Comparison of ENCODE assay signal across 23 mouse cellular contexts in genomic region chr2:27761996-27762340, GRCm38 (mm10).
DNase-seq lines count a peak whose midpoint lies in the region; ATAC-seq lines count a peak whose summit lies in the region.
"Had no signal": no experiment of that assay in that cellular context is flagged by ENCODE, and none has a peak within 500 bp of the region (broad histone marks: within the 10 kb centered on the region; RNA-seq: fewer than 3 reads in every experiment).

No protein-coding gene starts in this region.

- no peak for DNase-seq in heart, embryonic 10.5 days (ENCODE audit: low spot score)
- DNase-seq in heart, postnatal 10 days, result no peak
- DNase-seq in liver, embryonic 11.5 days (ENCODE audit: low spot score), result no peak
- DNase-seq in adrenal gland, adult (ENCODE audit: inconsistent age in 2 of 2, low spot score in 1 of 2), result no peak
- DNase-seq in cerebellum, postnatal 14 days, result no peak
- DNase-seq: adrenal gland, adult 2 months; gastrocnemius, postnatal 10 days; kidney, adult 9 months; lung, postnatal 36 days; right cerebral cortex, postnatal 25 days had no signal

- peaks cover 89% of the 10 kb centered on the region for H3K27me3 ChIP-seq in heart, embryonic 10.5 days (ENCODE audit: insufficient read depth, poor library complexity, severe bottlenecking)
- H3K27me3 ChIP-seq in liver, embryonic 12.5 days (replicated peaks), result 0 out of 2 replicates have a peak, but pooled peaks cover 6% of the 10 kb centered on the region
- H3K27me3 ChIP-seq in liver, embryonic 11.5 days (replicated peaks; ENCODE audit: control insufficient read depth, insufficient read depth, low read length), result no peaks in the 10 kb centered on the region
- no peaks in the 10 kb centered on the region for H3K27me3 ChIP-seq in embryonic facial prominence, embryonic 13.5 days
- H3K27me3 ChIP-seq: forebrain, embryonic 15.5 days; limb, embryonic 13.5 days; liver, embryonic 15.5 days; lung, embryonic 15.5 days had no signal

- H3K9me3 ChIP-seq in heart, embryonic 10.5 days, result no peaks in the 10 kb centered on the region
- H3K9me3 ChIP-seq in liver, embryonic 12.5 days (replicated peaks), result no peaks in the 10 kb centered on the region
- no peaks in the 10 kb centered on the region for H3K9me3 ChIP-seq in liver, embryonic 11.5 days (ENCODE audit: control insufficient read depth, low read length)
- no peaks in the 10 kb centered on the region for H3K9me3 ChIP-seq in embryonic facial prominence, embryonic 13.5 days
- H3K9me3 ChIP-seq: forebrain, embryonic 10.5 days; forebrain, embryonic 15.5 days; heart, embryonic 12.5 days; limb, embryonic 13.5 days; liver, embryonic 15.5 days; lung, embryonic 15.5 days had no signal

- H3K9ac ChIP-seq in liver, embryonic 12.5 days, result no peak overlapping the region
- H3K9ac ChIP-seq in liver, embryonic 11.5 days (ENCODE audit: low read depth, low read length), result no peak overlapping the region
- no peak overlapping the region for H3K9ac ChIP-seq in embryonic facial prominence, embryonic 13.5 days
- H3K9ac ChIP-seq: forebrain, embryonic 15.5 days; heart, embryonic 12.5 days; limb, embryonic 13.5 days; liver, embryonic 15.5 days; lung, embryonic 15.5 days had no signal

- 83% methylated on average over 9 of the region's 9 CpGs for WGBS in heart, embryonic 10.5 days
- WGBS in liver, embryonic 12.5 days (ENCODE audit: insufficient replicate concordance), result 71% methylated on average over 9 of the region's 9 CpGs
- 86% methylated on average over 9 of the region's 9 CpGs for WGBS in liver, embryonic 11.5 days
- WGBS in embryonic facial prominence, embryonic 13.5 days, result 82% methylated on average over 9 of the region's 9 CpGs

- no peak for ATAC-seq in liver, embryonic 12.5 days
- no peak for ATAC-seq in liver, embryonic 11.5 days (replicated peaks; ENCODE audit: low FRiP score)
- no peak for ATAC-seq in embryonic facial prominence, embryonic 13.5 days (ENCODE audit: insufficient number of reproducible peaks, insufficient read depth, low FRiP score, low TSS enrichment, low read depth)
- ATAC-seq: CD4-positive, CD25-positive, alpha-beta regulatory T cell, adult 4 months; forebrain, embryonic 15.5 days; intestine, postnatal 0 days; midbrain, embryonic 16.5 days had no signal

- intact Hi-C loops in heart, postnatal 10 days (cut with DNase I), result loop anchor here (1.0 kb wide), 1 partner anchor 82 kb away; no protein-coding TSS in a partner anchor

- peaks cover 53% of the 10 kb centered on the region for H3K4me1 ChIP-seq in heart, embryonic 10.5 days
- H3K4me1 ChIP-seq in liver, embryonic 12.5 days, result peaks cover 37% of the 10 kb centered on the region
- H3K4me1 ChIP-seq in liver, embryonic 11.5 days (replicated peaks; ENCODE audit: control insufficient read depth, insufficient read depth, low read length), result peaks cover 18% of the 10 kb centered on the region
- H3K4me1 ChIP-seq in embryonic facial prominence, embryonic 13.5 days, result peaks cover 76% of the 10 kb centered on the region

- 0 out of 2 replicates have a peak overlapping the region, but pooled peaks have one; percentile 7 for H3K27ac ChIP-seq in heart, embryonic 10.5 days
- 0 out of 2 replicates have a peak overlapping the region, but pooled peaks have one; percentile 5 for H3K27ac ChIP-seq in liver, embryonic 12.5 days
- H3K27ac ChIP-seq in liver, embryonic 11.5 days (ENCODE audit: low read depth, low read length), result no peak overlapping the region
- H3K27ac ChIP-seq in embryonic facial prominence, embryonic 13.5 days, result peak overlapping the region; percentile 39; the same call in 1 of the 2 replicates
- H3K27ac ChIP-seq: forebrain, embryonic 10.5 days; forebrain, embryonic 15.5 days; liver, embryonic 15.5 days; lung, embryonic 15.5 days; stomach, postnatal 0 days had no signal

- H3K4me3 ChIP-seq in heart, embryonic 10.5 days, result no peak overlapping the region
- no peak overlapping the region for H3K4me3 ChIP-seq in liver, embryonic 12.5 days
- H3K4me3 ChIP-seq in liver, embryonic 11.5 days (ENCODE audit: low read depth, low read length), result no peak overlapping the region
- no peak overlapping the region for H3K4me3 ChIP-seq in embryonic facial prominence, embryonic 13.5 days
- H3K4me3 ChIP-seq: forebrain, embryonic 10.5 days; forebrain, embryonic 15.5 days; heart, embryonic 12.5 days; limb, embryonic 13.5 days; liver, embryonic 15.5 days; lung, embryonic 15.5 days had no signal

- H3K36me3 ChIP-seq in heart, embryonic 10.5 days, result peaks cover 48% of the 10 kb centered on the region
- H3K36me3 ChIP-seq in liver, embryonic 12.5 days, result peaks cover 37% of the 10 kb centered on the region
- H3K36me3 ChIP-seq in liver, embryonic 11.5 days (ENCODE audit: control insufficient read depth, insufficient read depth, low read length), result peaks cover 5% of the 10 kb centered on the region; the same call in 1 of the 2 replicates
- H3K36me3 ChIP-seq in embryonic facial prominence, embryonic 13.5 days, result peaks cover 31% of the 10 kb centered on the region
- H3K36me3 ChIP-seq: forebrain, embryonic 15.5 days had no signal

- H3K4me2 ChIP-seq in liver, embryonic 12.5 days, result no peak overlapping the region
- no peak overlapping the region for H3K4me2 ChIP-seq in liver, embryonic 11.5 days
- no peak overlapping the region for H3K4me2 ChIP-seq in embryonic facial prominence, embryonic 13.5 days
- H3K4me2 ChIP-seq: forebrain, embryonic 15.5 days; heart, embryonic 12.5 days; limb, embryonic 13.5 days; liver, embryonic 15.5 days; lung, embryonic 15.5 days; midbrain, embryonic 11.5 days had no signal
